Mouse (Mus musculus): ENCODE measurements around the gene Yy1. TPM values are rescaled to one million over a fixed set of nuclear protein-coding genes. Genes with fewer than 3 reads are reported as not detected.

Yy1 gene
- polyA plus RNA-seq, 1 experiment, result 177 TPM

DNA sequence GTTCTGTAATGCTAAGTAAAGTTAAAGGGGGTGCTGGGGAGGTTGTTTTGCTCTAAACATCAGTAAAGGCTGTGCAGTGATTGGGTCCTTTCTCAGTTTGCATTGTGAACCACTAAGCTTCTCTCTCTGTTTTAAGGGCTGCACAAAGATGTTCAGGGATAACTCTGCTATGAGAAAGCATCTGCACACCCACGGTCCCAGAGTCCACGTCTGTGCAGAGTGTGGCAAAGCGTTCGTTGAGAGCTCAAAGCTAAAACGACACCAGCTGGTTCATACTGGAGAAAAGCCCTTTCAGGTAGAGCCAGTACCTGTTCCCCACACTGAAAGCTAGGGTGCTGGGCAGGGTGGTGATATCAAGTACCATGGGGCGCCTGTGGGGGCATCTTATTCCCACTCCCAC is 21.7 kb downstream of the Yy1 start:
- no peak overlapping the region for H3K4me3 ChIP-seq (ENCODE audit: insufficient read depth, low read depth, low read length)
- 63% methylated on average over 6 of the region's 6 CpGs for WGBS
- H3K4me1 ChIP-seq (ENCODE audit: control insufficient read depth, insufficient read depth, low read length), result peaks cover 18% of the 10 kb centered on the region
- no peak overlapping the region for H3K27ac ChIP-seq (ENCODE audit: insufficient read depth, low read depth, low read length)
- TF ChIP-seq CTCF (IDR thresholded peaks at IDR 0.05; ENCODE audit: insufficient read depth, low read depth, low read length) (no peak), POLR2A (IDR thresholded peaks at IDR 0.05; ENCODE audit: insufficient read depth, low read depth, low read length) (no peak)

DNA sequence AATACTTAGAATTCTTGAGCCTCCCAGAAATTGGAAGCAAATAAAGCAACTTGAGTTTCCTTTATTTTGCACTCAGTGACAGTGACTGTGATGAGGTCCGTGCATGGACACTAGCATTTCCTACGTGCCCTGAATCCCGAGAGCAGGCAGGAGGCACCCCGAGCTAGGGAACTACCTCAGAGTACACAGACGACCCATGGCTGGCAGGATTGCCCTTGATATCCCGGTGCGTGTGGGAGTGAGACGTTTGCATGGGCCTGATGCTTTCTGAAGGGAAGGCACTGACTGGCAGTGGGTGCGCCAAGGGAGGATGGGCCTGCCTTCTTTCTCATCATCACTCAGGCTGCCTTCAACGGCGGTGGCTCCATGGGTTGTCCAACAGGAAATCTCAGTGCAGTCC is 23.8 kb downstream of the Yy1 start:
- H3K27ac ChIP-seq (ENCODE audit: insufficient read depth, low read depth, low read length), result no peak overlapping the region
- H3K4me3 ChIP-seq (ENCODE audit: insufficient read depth, low read depth, low read length), result no peak overlapping the region
- no peak for TF ChIP-seq POLR2A (IDR thresholded peaks at IDR 0.05; ENCODE audit: insufficient read depth, low read depth, low read length)
- no peak for TF ChIP-seq CTCF (IDR thresholded peaks at IDR 0.05; ENCODE audit: insufficient read depth, low read depth, low read length)
- 49% methylated on average over 11 of the region's 11 CpGs for WGBS
- peaks cover 14% of the 10 kb centered on the region for H3K4me1 ChIP-seq (ENCODE audit: control insufficient read depth, insufficient read depth, low read length)

DNA sequence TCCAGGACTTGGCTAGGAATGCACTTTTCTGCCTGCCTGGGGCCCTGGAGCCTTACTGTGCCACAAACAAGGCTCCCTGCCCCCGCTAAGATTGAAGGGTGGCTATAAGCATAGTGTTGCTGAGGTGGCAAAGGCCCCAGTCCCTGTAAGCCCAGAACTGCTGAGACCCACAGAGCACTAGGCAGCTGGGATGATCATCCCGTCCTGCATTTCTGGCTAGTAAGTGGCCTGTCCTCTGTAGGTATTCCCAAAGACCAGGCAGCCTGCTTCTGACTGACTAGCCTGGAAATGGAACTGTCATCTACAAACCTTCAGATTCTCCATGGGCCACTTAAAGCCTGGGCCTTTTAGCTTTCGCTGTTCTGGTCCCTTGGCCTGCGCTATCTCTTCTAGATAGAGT is 27.7 kb downstream of the Yy1 start:
- whole genome bisulfite sequencing, result 91% methylated on average over 4 of the region's 4 CpGs
- Histone ChIP-seq H3K4me1 (ENCODE audit: control insufficient read depth, insufficient read depth, low read length) (peaks cover 7% of the 10 kb centered on the region), H3K27ac (ENCODE audit: insufficient read depth, low read depth, low read length) (no peak overlapping the region), H3K4me3 (ENCODE audit: insufficient read depth, low read depth, low read length) (no peak overlapping the region)
- TF ChIP-seq POLR2A (IDR thresholded peaks at IDR 0.05; ENCODE audit: insufficient read depth, low read depth, low read length), result no peak
- no peak for TF ChIP-seq CTCF (IDR thresholded peaks at IDR 0.05; ENCODE audit: insufficient read depth, low read depth, low read length)

DNA sequence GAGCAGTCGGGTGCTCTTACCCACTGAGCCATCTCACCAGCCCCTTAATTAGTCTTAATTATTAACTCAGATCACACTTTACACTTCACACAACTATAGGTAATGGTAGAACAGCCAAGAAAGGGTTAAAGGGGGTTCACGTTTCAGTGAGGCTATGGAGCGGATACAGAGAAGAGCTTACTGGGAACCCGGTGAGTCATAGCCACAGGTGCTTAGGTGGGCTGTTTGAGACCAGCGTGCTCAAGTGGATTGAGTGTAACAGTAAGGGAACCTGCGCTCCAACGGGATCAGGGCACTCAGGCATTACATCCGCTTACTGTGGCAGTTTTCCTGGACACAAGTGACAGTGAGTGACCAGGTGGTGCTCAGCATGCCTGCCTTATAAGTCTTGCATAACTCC is 30.3 kb downstream of the Yy1 start:
- TF ChIP-seq CTCF (IDR thresholded peaks at IDR 0.05; ENCODE audit: insufficient read depth, low read depth, low read length) (no peak), POLR2A (IDR thresholded peaks at IDR 0.05; ENCODE audit: insufficient read depth, low read depth, low read length) (no peak)
- Histone ChIP-seq H3K4me1 (ENCODE audit: control insufficient read depth, insufficient read depth, low read length) (peaks cover 4% of the 10 kb centered on the region), H3K27ac (ENCODE audit: insufficient read depth, low read depth, low read length) (no peak overlapping the region), H3K4me3 (ENCODE audit: insufficient read depth, low read depth, low read length) (no peak overlapping the region)
- WGBS, result 69% methylated on average over 8 of the region's 8 CpGs

DNA sequence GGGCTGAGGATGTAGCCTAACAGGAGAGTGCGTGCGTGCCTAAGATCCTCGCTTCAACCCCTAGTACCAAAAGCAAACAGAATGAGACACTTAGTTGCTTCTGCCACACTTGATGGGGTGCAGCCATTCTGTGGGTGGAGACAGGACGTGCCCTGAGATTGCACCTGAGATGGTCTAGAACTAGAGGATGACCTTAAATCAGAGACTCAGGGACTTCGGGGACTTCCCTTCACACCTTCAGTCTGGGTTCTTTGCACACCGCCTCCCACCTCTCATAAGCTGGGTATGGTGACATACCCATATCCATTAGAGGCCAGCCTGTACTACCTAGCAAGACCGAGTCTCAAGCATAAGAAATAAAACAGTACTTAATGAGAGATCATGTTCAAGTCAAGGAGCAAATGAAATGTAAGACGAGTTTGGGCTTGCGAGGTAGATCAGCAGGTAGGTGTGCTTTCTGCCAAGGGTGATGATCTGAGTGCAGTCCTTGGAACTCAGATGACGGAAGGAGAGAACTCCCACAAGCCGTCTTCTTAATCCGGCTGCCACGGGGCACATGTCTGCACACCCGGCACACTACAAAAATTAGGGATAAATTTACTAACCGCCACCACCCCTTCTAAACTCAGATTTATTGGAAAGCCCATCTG is 31.6 kb downstream of the Yy1 start:
- Histone ChIP-seq H3K4me3 (ENCODE audit: insufficient read depth, low read depth, low read length) (no peak overlapping the region), H3K4me1 (ENCODE audit: control insufficient read depth, insufficient read depth, low read length) (peaks cover 2% of the 10 kb centered on the region), H3K27ac (ENCODE audit: insufficient read depth, low read depth, low read length) (no peak overlapping the region)
- WGBS, result 89% methylated on average over 15 of the region's 15 CpGs
- TF ChIP-seq POLR2A (IDR thresholded peaks at IDR 0.05; ENCODE audit: insufficient read depth, low read depth, low read length), result no peak
- no peak for TF ChIP-seq CTCF (IDR thresholded peaks at IDR 0.05; ENCODE audit: insufficient read depth, low read depth, low read length)

DNA sequence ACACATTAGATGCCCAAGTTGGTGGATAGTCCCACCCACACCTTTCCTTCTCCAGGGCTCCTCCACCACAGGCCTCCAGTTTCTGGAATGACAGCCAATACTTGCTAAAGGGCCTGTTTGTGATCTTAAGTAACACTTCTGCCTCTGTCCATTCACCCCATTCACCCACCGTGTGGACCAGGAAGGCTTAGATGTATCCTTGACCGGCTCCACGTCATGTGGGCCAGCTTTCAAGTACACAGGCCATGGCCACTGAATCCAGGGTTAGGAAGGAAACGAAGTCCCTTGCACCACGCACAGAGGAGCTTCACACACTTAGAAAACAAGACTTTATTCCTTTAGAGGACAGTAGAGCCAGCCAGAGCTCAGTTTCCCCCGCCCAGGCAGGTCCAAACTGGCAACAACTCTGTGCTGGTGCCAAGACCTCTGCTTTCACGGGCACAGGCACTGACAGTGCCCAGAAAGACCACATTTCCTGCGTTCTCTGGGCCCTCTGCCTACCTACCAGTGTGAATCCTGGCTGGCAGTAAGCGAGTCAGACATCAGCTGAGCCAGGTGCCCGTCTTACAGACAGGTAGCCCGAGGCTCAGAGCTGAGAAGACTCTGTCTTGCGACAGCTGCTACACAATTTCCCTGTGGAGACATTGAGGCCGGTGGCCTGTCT is 32.9 kb downstream of the Yy1 start:
- Histone ChIP-seq H3K4me3 (ENCODE audit: insufficient read depth, low read depth, low read length) (no peak overlapping the region), H3K4me1 (ENCODE audit: control insufficient read depth, insufficient read depth, low read length) (no peaks in the 10 kb centered on the region), H3K27ac (ENCODE audit: insufficient read depth, low read depth, low read length) (no peak overlapping the region)
- WGBS, result 81% methylated on average over 13 of the region's 13 CpGs
- no peak for TF ChIP-seq CTCF (IDR thresholded peaks at IDR 0.05; ENCODE audit: insufficient read depth, low read depth, low read length)
- no peak for TF ChIP-seq POLR2A (IDR thresholded peaks at IDR 0.05; ENCODE audit: insufficient read depth, low read depth, low read length)

DNA sequence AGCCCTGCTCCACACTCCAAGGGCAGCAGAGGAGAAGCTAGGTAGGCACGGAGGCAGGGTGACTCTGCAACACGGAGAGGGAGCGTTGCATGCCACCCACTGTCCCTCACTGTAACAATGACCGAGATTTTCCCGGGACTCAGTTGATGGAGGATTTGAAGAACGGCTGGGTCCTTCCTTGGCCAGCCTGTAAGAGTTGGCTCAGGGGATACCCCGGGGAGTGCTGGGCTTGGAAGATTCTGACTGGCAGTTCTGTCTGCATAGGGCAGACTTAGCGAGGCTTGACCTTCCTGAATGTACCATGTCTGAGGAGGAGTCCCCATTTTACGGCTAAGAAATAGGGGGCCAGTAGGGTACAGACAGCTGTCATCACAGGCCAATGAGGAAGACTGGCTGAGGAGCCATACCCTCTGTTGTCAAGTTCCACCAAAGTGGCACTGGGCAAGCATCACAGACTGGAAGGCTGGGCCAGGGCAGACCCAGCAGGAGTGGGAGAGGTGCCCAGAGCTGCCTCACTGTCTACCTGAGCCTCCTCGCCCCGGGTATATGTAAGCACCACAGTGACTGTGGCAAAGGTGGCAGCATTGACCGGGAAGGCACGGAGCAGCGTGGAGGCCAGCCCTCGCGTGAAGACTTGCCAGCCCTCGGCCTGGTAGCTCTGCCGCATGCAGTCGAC is 33.6 kb downstream of the Yy1 start:
- peaks cover 4% of the 10 kb centered on the region for H3K4me1 ChIP-seq (ENCODE audit: control insufficient read depth, insufficient read depth, low read length)
- TF ChIP-seq CTCF (IDR thresholded peaks at IDR 0.05; ENCODE audit: insufficient read depth, low read depth, low read length), result no peak
- no peak for TF ChIP-seq POLR2A (IDR thresholded peaks at IDR 0.05; ENCODE audit: insufficient read depth, low read depth, low read length)
- H3K27ac ChIP-seq (ENCODE audit: insufficient read depth, low read depth, low read length), result no peak overlapping the region
- 94% methylated on average over 19 of the region's 19 CpGs for WGBS
- no peak overlapping the region for H3K4me3 ChIP-seq (ENCODE audit: insufficient read depth, low read depth, low read length)

DNA sequence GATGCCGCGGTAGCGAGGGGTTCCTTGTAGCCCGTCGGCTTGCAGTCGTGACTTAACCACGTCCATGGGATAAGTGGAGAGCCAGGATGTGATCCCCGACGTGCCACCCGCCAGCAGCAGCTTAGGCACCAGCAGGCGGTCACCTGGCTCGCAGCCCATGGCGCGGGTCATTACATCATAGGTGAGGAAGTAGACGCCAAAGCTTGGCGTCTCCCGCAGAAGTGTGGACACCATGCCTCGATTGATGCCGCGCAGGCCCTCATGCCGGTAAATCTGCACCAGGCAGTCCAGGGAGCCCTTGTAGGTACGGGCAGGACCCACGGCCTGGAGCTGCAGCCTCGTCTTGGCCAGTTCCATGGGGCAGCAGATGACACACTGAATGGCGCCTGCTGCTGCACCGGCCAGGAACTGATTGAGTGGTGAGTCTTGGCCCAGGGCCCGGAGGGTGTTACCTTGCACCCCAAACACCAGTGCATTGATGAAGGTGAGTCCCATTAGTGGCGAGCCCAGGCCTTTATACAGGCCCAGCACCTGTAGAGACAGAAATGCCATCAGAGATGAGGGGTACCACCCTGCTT is 34.3 kb downstream of the Yy1 start:
- Histone ChIP-seq H3K27ac (ENCODE audit: insufficient read depth, low read depth, low read length) (no peak overlapping the region), H3K4me1 (ENCODE audit: control insufficient read depth, insufficient read depth, low read length) (peaks cover 9% of the 10 kb centered on the region), H3K4me3 (ENCODE audit: insufficient read depth, low read depth, low read length) (no peak overlapping the region)
- WGBS, result 94% methylated on average over 28 of the region's 28 CpGs
- TF ChIP-seq POLR2A (IDR thresholded peaks at IDR 0.05; ENCODE audit: insufficient read depth, low read depth, low read length), result no peak
- no peak for TF ChIP-seq CTCF (IDR thresholded peaks at IDR 0.05; ENCODE audit: insufficient read depth, low read depth, low read length)

DNA sequence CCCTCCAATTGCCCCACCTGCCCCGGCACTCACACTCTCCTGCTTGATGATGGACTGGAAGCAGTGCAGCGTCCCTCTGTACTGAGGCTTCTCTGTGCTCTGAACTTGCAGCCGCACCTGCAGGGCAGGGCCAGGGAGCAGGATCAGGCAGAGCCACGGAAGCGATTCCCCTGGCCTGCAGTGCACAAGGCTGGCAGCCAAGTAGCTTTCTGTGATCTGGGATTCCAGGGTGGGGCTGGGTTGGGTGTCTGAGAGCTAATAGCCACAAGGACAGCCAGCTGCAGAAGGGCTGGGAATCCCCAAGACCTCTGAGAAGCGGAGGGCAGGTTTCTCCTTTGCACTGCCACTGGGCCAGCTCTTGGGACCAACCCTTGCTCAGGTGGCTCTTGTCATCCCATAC is 34.9 kb downstream of the Yy1 start:
- 92% methylated on average over 6 of the region's 6 CpGs for WGBS
- H3K4me3 ChIP-seq (ENCODE audit: insufficient read depth, low read depth, low read length), result no peak overlapping the region

More for the DNA sequence above, 34.9 kb downstream of the Yy1 start:
- H3K27ac ChIP-seq (ENCODE audit: insufficient read depth, low read depth, low read length), result no peak overlapping the region
- TF ChIP-seq POLR2A (IDR thresholded peaks at IDR 0.05; ENCODE audit: insufficient read depth, low read depth, low read length) (no peak), CTCF (IDR thresholded peaks at IDR 0.05; ENCODE audit: insufficient read depth, low read depth, low read length) (no peak)
- H3K4me1 ChIP-seq (ENCODE audit: control insufficient read depth, insufficient read depth, low read length), result peaks cover 15% of the 10 kb centered on the region

All from olfactory bulb, adult 2 months (tissue).